Mouse (Mus musculus) intestine, embryonic 15.5 days (tissue): ENCODE results near the gene Dok4. TPM values are rescaled to one million over a fixed set of nuclear protein-coding genes. Genes with fewer than 3 reads are reported as not detected.
A peak's percentile ranks its signal among the peaks of the same experiment; 100 is the strongest.
"Not testable (repeated sequence)": the region's sequence is repeated elsewhere in the genome, so short reads cannot be mapped to it uniquely, and the experiment has no call there.

Experiments
- ATAC-seq: fragments of 200-750 bp; cut with Nextera tagmentation; 2 replicates; pipeline ENCODE4 v1.8.0; 2017; ENCODE audit warnings: moderate TSS enrichment, moderate library complexity
- H3K27ac ChIP-seq: fragments of 300-500 bp; sonication (generic); 2 replicates; pipeline ENCODE4 v1.5.1; 2015; ENCODE audit warnings: mild to moderate bottlenecking, inconsistent platforms
- H3K27me3 ChIP-seq: fragments of 300-500 bp; sonication (generic); replicated peaks from 2 replicates; pipeline ENCODE4 v1.6.1; 2015; ENCODE audit warnings: inconsistent platforms
- H3K36me3 ChIP-seq: fragments of 300-500 bp; sonication (generic); 2 replicates; pipeline ENCODE4 v1.6.1; 2015; ENCODE audit warnings: inconsistent platforms
- H3K4me1 ChIP-seq: fragments of 300-500 bp; sonication (generic); replicated peaks from 2 replicates; pipeline ENCODE4 v1.6.1; 2015; ENCODE audit warnings: inconsistent platforms
- H3K4me2 ChIP-seq: fragments of 300-500 bp; sonication (generic); replicated peaks from 2 replicates; pipeline ENCODE4 v1.6.1; 2015; ENCODE audit warnings: mild to moderate bottlenecking, inconsistent platforms
- H3K4me3 ChIP-seq: fragments of 300-500 bp; sonication (generic); replicated peaks from 2 replicates; pipeline ENCODE4 v1.5.1; 2015; ENCODE audit warnings: inconsistent platforms
- H3K9ac ChIP-seq: fragments of 300-500 bp; sonication (generic); 2 replicates; pipeline ENCODE4 v1.6.1; 2015; ENCODE audit warnings: inconsistent platforms
- H3K9me3 ChIP-seq: fragments of 300-500 bp; sonication (generic); 2 replicates; pipeline ENCODE4 v1.6.1; 2016; ENCODE audit warnings: inconsistent platforms
- WGBS: fragments of 180-500 bp; shearing (Covaris S2); methylation state at CpG from one replicate; pipeline ENCODE4 v1.1.7; 2015; 5-methylcytosine and 5-hydroxymethylcytosine counted together
- polyA plus RNA-seq: library from polyadenylated mRNA; unstranded; fragments of >200 nt; fragmentation: Nextera tagmentation; extraction: Ambion mirVana; gene quantifications from 2 replicates; pipeline ENCODE4 v1.2.1, GENCODE M21; 2015

Gene Dok4
- polyA plus RNA-seq, 1 experiment from 2014 or later, result 39.4 TPM

DNA sequence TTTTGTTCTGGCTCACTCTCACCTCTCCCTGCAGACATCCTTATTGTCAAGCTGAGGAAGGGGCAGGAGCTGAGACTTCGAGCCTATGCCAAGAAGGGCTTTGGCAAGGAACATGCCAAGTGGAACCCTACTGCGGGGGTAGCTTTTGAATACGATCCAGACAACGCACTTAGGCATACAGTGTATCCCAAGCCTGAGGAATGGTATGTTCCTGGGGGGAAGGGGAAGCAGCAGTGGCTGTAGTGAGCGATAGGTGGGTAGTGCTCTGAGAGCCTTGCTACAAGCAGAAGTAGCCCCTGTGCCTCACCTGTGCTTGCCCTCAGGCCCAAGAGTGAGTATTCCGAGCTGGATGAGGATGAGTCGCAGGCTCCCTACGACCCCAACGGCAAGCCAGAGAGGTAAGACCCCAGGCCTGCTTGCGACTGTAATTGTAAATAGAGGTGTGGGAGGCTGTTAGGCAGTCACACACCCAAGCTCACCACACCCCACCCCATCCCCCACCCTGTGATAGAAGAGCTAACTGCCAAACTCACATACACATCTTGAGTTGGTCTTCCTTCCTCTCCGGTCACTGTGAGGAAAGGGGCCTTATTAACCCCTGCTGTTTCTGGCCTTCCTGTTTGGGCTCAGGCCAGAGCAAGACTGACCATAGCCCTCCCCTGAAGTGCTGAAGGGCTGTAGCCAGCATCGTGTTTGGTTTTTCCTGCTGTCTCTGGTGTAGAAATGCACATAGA is 13.5 kb downstream of the Dok4 start:
- Histone ChIP-seq H3K4me1 (0 out of 2 replicates have a peak, but pooled peaks cover 2% of the 10 kb centered on the region), H3K9ac (no peak overlapping the region), H3K27me3 (no peaks in the 10 kb centered on the region), H3K9me3 (no peaks in the 10 kb centered on the region), H3K4me2 (no peak overlapping the region), H3K27ac (no peak overlapping the region), H3K36me3 (peaks cover 52% of the 10 kb centered on the region), H3K4me3 (no peak overlapping the region)
- WGBS, result 74% methylated on average over 12 of the region's 12 CpGs
- ATAC-seq, result no peak

DNA sequence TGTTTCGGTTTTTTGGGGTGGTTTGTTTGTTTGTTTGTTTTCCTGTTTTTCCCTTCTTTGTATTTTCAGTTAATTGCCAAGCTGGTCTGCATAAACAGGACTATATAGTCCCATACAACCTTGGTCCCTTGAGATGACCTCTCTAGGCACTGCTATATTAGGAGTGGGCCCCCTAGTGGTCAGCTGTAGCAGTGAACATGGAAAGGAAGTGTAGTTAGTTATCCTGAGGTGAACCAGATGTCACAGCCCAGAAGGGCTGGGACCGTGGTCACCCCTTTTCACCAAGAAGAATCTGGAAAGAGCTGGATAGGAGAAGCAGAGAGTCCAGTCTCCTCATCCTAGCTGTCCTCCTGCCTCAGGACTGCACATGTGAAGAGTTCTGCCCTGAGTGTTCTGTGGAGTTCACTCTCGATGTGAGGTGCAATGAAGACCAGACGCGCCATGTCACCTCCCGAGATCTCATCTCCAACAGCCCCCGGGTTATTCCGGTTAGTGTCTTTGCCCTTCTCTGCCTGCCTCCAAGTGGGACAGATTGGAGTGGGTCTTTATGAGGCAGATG is 14.7 kb downstream of the Dok4 start:
- H3K9me3 ChIP-seq, result no peaks in the 10 kb centered on the region
- 0 out of 2 replicates have a peak, but pooled peaks cover 2% of the 10 kb centered on the region for H3K4me1 ChIP-seq
- peaks cover 44% of the 10 kb centered on the region for H3K36me3 ChIP-seq
- H3K4me2 ChIP-seq, result no peak overlapping the region
- no peak overlapping the region for H3K9ac ChIP-seq
- H3K27ac ChIP-seq, result no peak overlapping the region
- no peak overlapping the region for H3K4me3 ChIP-seq
- peak; percentile 48; the same call in 1 of the 2 replicates for ATAC-seq
- H3K27me3 ChIP-seq, result no peaks in the 10 kb centered on the region
- 68% methylated on average over 8 of the region's 8 CpGs for WGBS

GRCm38 (mm10) chr8:94857346-94858173 is 18.6 kb downstream of the Dok4 start, which contains the start of gene Polr2c:
Gene Polr2c, plus strand, starts transcription at chr8:94857450.
- H3K9ac ChIP-seq, result peak within 1 kb of the TSS; percentile 93
- H3K36me3 ChIP-seq, result peaks cover 19% of the 10 kb centered on the region
- no peaks in the 10 kb centered on the region for H3K9me3 ChIP-seq
- no peaks in the 10 kb centered on the region for H3K27me3 ChIP-seq
- peak within 1 kb of the TSS; percentile 66 for H3K4me2 ChIP-seq
- H3K4me1 ChIP-seq, result 0 out of 2 replicates have a peak, but pooled peaks cover 2% of the 10 kb centered on the region
- WGBS, result under 1% methylated on average over 68 of the region's 68 CpGs
- H3K27ac ChIP-seq, result peak within 1 kb of the TSS; percentile 75
- peak within 1 kb of the TSS; percentile 90 for H3K4me3 ChIP-seq
- ATAC-seq, result peak; percentile 84

- Histone ChIP-seq H3K27ac (no peak overlapping the region), H3K36me3 (peaks cover 18% of the 10 kb centered on the region), H3K4me1 (0 out of 2 replicates have a peak, but pooled peaks cover 2% of the 10 kb centered on the region), H3K27me3 (no peaks in the 10 kb centered on the region), H3K4me2 (peak overlapping the region; percentile 3; the same call in 1 of the 2 replicates), H3K9me3 (no peaks in the 10 kb centered on the region), H3K9ac (0 out of 2 replicates have a peak overlapping the region, but pooled peaks have one; percentile 12), H3K4me3 (no peak overlapping the region)
- 31% methylated on average over 5 of the region's 5 CpGs for WGBS
- peak; percentile 19 for ATAC-seq
Measured at GRCm38 (mm10) chr8:94857011-94857345, 19.2 kb downstream of the Dok4 start.

- not testable (repeated sequence) for H3K9me3 ChIP-seq
- 85% methylated on average over 11 of the region's 11 CpGs for WGBS
Measured at GRCm38 (mm10) chr8:94854761-94855160, 21.4 kb downstream of the Dok4 start.

DNA sequence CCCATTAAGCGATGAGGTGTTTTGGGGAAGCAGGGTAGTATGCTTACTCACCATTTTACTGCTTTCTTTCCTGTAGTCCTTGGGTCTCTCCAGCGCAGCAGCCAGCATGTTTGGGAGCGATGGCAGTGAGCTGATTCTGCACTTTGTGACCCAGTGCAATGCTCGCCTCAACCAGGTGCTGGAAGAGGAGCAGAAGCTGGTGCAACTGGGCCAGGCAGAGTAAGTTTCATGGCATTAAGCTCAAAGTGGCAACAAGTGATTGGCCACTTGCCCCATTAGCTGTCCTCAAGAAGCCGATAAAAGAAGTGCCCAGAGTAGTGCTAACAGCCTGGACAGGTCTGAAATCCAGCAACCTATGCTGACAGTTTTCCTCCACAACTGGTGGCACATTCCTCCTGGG is 26.1 kb downstream of the Dok4 start:
- no peak overlapping the region for H3K27ac ChIP-seq
- 92% methylated on average over 5 of the region's 5 CpGs for WGBS

More at GRCm38 (mm10) chr8:94854761-94855160, 21.4 kb downstream of the Dok4 start:
- not testable (repeated sequence) for H3K9ac ChIP-seq, H3K4me2 ChIP-seq, ATAC-seq, H3K27ac ChIP-seq, H3K4me1 ChIP-seq, H3K27me3 ChIP-seq, H3K4me3 ChIP-seq
- H3K36me3 ChIP-seq, result peaks cover 27% of the 10 kb centered on the region; the same call in 1 of the 2 replicates

GRCm38 (mm10) chr8:94841183-94841582 is 34.9 kb downstream of the Dok4 start:
- 45% methylated on average over 2 of the region's 2 CpGs for WGBS
- H3K9me3 ChIP-seq, result no peaks in the 10 kb centered on the region

More for the DNA sequence above, 26.1 kb downstream of the Dok4 start:
- Histone ChIP-seq H3K9me3 (no peaks in the 10 kb centered on the region), H3K27me3 (no peaks in the 10 kb centered on the region), H3K4me1 (no peaks in the 10 kb centered on the region), H3K4me3 (no peak overlapping the region), H3K4me2 (no peak overlapping the region), H3K9ac (no peak overlapping the region), H3K36me3 (peaks cover 40% of the 10 kb centered on the region; the same call in 1 of the 2 replicates)
- ATAC-seq, result no peak

DNA sequence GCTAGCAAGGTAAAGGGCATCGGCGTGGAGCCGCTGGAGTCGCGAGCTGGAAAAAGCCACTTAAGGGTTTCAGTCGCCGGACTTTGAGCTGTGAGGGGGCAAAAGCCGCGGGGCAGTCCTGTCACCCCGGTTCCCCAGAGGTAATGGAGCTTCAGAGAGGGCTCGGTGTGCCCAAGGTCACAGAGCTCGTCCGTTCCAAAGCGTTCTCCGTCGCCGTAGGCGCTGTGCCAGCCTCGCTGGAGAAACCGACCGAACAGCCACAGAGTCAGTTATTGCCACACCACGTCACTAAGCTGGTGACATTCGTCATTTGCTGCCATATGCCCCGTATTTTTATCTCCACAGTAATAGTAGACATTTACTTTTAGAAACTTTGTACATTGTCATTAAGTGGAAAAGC is 37.5 kb downstream of the Dok4 start:
- Histone ChIP-seq H3K4me1 (peaks cover 12% of the 10 kb centered on the region), H3K4me3 (peak overlapping the region; percentile 98), H3K36me3 (no peaks in the 10 kb centered on the region), H3K9me3 (no peaks in the 10 kb centered on the region), H3K27ac (peak overlapping the region; percentile 92), H3K27me3 (no peaks in the 10 kb centered on the region), H3K9ac (peak overlapping the region; percentile 98), H3K4me2 (peak overlapping the region; percentile 56)
- peak; percentile 73 for ATAC-seq
- under 1% methylated on average over 24 of the region's 24 CpGs for WGBS

More at GRCm38 (mm10) chr8:94841183-94841582, 34.9 kb downstream of the Dok4 start:
- Histone ChIP-seq H3K27me3 (no peaks in the 10 kb centered on the region), H3K36me3 (peaks cover 8% of the 10 kb centered on the region; the same call in 1 of the 2 replicates), H3K9ac (no peak overlapping the region), H3K4me2 (no peak overlapping the region), H3K27ac (no peak overlapping the region), H3K4me1 (peaks cover 12% of the 10 kb centered on the region), H3K4me3 (no peak overlapping the region)
- ATAC-seq, result no peak

DNA sequence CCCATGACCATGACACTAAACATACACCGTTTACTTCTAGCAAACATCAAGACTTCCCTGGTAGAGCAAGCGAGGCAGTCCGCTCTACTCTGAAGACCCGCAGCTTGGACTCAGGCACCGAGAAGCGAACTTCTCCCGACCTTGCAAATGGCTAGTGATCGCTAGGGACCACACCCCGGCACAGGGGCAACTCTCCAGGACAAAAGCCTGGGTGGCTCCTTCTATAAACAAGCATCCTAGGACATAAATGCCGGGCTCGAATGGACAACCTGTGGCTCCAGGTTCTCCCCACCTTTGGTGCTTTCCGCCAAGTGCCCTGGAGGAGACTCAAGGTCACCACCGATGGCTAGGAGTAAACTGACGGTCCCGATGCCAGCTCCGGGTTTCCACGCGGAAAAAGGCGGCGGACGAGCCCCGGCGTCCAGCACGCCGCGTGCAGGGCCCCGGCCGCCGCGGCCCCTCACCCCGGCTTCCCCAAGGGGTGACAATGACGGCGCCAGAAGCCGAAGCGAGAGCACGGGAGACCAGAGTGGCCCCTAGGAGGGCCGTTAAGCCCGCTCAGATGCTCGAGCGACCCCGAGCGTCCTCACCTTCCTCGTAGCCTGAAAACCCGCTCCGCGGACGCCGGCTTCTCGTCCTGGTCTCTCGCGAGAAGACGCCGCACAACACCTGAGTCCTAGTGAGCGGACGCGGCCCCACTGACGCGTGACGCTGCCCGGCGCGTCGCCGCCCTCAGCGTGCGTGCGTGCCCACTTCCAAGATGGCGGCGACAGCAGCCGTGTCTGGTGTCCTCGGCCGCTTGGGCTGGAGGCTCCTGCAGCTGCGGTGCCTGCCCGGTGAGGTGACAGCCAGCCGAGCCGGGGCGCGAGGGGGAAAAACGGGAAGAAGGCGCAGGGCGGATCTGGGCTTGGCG is 38.2 kb downstream of the Dok4 start, which contains the start of the genes Coq9 and Ciapin1:
Coq9 (plus strand) TSS at position 660 of the 913 bp plus-strand sequence.
Ciapin1 (minus strand) TSS at position 697 of the 913 bp plus-strand sequence.
- peak within 1 kb of the TSS; percentile 98 for H3K4me3 ChIP-seq
- peak within 1 kb of the TSS; percentile 98 for H3K9ac ChIP-seq
- peak within 1 kb of the TSS; percentile 86 for H3K4me2 ChIP-seq
- no peaks in the 10 kb centered on the region for H3K27me3 ChIP-seq
- H3K4me1 ChIP-seq, result peaks cover 12% of the 10 kb centered on the region
- ATAC-seq, result peak; percentile 98
- H3K9me3 ChIP-seq, result no peaks in the 10 kb centered on the region
- H3K36me3 ChIP-seq, result no peaks in the 10 kb centered on the region
- under 1% methylated on average over 82 of the region's 82 CpGs for WGBS
- peak within 1 kb of the TSS; percentile 92 for H3K27ac ChIP-seq

GRCm38 (mm10) chr8:94836456-94837240 is 39.5 kb downstream of the Dok4 start:
- 62% methylated on average over 11 of the region's 11 CpGs for WGBS
- Histone ChIP-seq H3K9ac (peak overlapping the region; percentile 98; the same call in 1 of the 2 replicates), H3K27ac (no peak overlapping the region)

More at GRCm38 (mm10) chr8:94836456-94837240, 39.5 kb downstream of the Dok4 start:
- H3K27me3 ChIP-seq, result no peaks in the 10 kb centered on the region
- no peak for ATAC-seq
- peaks cover 1% of the 10 kb centered on the region; the same call in 1 of the 2 replicates for H3K36me3 ChIP-seq
- peak overlapping the region; percentile 86 for H3K4me2 ChIP-seq
- peaks cover 12% of the 10 kb centered on the region for H3K4me1 ChIP-seq
- H3K9me3 ChIP-seq, result no peaks in the 10 kb centered on the region
- peak overlapping the region; percentile 98 for H3K4me3 ChIP-seq
